Mouse (Mus musculus): ENCODE results near the gene Gosr1.
"Not testable (repeated sequence)": the region's sequence is repeated elsewhere in the genome, so short reads cannot be mapped to it uniquely, and the experiment has no call there.

Gene Gosr1

DNA sequence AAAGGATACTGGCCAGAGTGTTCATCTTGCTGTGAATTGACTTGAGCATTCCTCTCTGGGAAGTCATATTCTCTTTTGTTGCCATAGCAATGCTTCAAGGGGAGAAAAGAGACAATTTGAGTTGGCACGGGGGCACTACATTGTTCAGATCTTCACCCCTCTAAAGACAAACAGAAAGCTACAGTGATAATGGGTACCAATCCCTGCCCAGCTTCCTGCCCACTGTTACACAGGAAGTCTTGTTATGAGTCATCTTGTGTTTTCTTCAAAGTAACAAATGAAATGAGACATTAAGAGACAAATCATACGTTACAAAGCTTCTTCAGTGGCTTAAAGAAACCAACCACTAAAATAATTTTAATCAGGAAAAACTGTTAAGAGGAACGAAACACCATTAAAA, 28.8 kb downstream of the Gosr1 start:
- DNase-seq: no peak

DNA sequence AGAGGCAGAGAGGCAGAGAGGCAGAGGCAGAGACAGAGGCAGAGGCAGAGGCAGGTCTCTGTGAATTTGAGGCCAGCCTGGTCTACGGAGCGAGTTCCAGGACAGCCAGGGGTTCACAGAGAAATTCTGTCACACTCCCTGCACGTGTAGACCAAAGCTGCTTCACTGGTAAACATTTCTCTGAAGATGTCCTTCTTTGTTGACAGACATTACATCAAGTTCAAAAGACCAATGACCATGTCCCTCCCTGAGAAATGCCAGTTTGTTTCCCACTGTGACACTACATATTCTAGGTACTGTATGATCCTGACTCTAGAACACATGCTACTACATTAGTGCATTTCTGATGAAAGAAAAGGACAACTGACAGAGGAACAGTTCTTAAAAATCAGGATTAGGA, 32.7 kb downstream of the Gosr1 start:
- DNase-seq: no peak

DNA sequence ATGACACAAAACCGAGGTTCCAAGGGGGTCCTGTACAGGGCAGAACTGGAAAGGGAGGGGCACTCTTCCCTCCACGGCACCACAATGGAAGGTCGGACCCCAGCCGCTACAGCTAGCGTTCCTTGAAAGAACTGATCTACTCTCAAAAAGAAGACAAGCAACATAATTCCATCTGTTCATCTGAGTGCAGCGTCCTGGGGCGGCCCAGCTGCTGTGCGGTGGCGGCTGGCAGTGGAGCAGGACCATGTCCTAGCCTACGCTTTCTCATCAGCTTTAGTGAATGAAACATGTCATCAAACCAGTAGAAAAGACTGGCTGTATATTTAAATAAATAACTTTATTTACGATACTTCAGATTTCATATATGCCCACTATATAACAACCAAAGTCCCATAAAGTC, 35.3 kb downstream of the Gosr1 start:
- no peak for DNase-seq

DNA sequence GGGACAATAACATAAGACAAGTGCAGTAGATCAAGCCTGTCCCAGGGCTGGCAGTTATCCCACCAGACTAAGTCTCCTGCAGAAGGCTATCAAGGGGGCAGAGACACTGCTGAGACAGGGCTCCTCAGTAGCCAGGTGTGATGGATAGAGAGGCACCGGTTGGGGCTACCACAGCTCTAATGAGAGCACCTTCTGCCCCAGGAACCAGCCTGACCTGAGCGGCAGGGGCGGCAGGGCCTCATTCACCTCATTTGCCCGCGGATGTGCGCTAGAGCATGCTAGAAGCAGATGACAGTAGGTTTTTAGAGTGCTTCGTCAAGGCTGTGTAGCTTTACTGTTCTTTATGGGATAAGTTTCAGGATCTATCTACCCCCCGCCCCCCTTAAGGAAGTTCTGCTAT, 39.5 kb downstream of the Gosr1 start:
- no peak for DNase-seq

DNA sequence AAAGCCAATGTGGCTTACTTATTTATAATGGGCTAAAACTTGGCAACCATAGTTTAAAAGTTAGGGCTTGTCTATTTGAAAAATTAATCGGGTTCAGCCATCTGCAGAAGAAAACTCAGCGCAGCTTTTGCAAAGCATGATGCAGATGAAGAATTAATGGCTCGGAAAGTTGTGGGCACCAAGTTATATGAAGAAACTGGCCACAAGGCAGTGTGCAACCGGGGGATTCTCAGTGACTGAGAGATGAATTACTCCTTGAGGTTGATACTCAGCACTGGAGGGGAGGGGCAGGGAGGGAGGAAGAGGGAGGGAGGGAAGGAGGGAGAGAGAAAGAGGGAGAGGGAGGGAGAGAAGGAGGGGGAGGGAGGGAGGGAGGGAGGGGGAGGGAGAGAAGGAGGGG, 46.4 kb downstream of the Gosr1 start:
- DNase-seq: no peak

DNA sequence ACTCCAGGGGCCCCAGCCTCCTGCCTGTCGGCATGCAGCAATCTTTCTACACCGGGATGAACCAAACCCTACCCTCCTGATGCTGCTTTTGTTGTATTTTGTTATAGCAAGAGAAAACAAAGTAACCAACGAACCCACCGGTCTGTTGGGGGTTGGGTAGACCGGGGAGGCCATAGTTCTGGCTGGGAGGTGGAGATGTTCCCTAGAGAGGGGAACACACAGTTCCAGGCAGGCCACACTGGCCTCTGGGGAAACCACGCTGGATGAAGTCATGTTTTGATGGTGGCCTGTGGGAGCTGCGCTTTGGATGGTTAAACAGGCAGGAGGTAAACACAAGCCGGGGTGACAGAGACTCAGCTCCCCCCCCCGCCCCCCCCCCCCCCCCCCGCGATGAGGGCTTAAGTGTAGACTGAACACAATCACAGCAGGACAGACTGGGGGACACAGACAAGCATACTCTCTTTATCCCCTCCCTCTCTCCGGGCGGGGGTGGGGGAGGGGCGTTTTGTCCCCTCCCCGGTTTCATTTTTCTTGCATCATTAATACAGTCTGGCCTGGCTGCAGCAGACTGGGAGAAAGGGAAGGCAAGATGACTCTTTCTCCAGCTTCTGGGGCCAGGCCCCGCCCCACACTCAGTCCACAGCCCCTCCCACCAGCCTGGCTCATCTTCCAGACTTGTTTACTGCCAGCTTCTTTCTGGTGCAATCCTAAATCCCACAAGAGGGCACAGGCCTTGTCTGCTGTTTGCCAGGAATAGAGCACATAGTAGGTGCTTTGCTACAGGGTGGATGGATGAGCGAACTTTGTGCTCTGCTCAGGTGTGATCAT, 53.5 kb downstream of the Gosr1 start:
- no peak for DNase-seq

DNA sequence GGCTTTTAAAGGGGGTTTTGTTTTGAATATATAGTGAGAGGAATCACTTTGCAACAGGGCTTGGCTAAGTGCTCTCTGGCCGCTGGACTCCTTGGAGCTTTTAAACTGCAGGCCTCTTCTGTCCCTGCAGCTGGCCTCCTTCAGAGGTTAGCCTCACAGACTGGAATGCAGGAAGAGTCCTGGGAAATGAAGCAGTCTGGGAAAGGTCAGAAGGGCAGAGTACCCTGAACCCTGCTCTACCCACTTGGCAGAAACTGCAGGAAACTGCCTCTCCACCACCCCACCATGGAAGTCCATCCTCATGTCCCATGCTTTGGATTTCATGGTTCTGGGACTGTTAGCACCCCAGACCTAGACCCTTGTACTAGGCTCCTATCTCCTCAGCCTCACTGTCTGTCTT, 54.5 kb downstream of the Gosr1 start:
- no peak for DNase-seq

DNA sequence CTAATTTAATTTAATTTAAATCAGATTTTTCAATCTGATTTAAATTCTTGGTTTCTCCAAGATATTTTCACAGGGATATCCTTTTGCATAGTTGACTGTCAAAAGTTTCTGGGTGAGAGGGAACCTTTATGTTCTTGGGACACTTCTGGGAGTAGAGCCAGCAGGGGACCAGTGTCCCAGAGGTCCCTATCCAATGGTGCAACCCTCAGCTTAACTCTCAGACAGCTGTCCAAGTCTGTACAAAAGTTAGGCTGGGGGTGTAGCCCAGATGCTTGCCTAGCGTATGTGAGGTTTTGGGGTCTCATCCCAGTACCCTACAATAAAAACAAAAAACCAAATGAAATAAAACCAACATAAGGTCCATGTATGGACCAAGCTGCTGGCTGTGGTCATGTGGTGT, 55.3 kb downstream of the Gosr1 start:
- no peak for DNase-seq

DNA sequence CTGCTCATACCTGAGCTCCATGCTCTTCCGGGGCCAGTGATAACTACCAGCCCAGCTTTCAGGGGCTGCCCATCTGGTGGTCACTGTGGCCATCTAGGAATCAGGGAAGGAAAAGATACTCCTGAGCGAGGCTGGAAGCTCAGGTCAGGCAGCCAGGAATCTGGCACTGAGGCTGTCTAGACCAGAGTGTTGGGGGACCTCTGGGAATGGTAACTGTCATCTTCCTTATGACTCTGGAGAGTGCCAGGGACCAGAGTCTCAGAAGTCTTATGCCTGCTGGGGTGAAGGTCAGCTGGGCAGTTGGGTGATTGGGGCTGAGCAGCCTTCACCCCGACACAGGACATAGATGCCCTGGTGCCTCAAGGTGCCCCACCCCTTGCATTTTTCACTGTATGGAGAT, 55.7 kb downstream of the Gosr1 start:
- no peak for DNase-seq

DNA sequence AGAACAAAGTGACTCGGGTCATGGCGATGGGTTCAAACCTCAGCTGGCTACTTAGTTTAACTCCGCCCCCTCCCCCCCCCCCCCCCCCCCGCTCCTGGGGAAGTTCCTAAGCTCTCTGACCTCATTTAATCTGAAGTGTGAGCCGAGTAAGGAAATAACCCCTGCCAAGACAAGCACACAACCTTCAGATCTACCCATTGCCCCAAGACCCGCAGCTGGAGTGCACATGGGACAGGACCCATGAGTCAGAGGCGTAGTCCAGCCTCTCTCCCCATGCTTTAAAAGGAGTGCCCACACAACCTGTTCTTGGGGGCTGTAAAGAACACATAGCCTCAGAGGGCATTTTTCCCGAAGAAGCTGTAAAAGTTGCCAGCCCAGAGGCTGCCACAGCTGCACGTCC, 63.8 kb downstream of the Gosr1 start:
- no peak for DNase-seq

DNA sequence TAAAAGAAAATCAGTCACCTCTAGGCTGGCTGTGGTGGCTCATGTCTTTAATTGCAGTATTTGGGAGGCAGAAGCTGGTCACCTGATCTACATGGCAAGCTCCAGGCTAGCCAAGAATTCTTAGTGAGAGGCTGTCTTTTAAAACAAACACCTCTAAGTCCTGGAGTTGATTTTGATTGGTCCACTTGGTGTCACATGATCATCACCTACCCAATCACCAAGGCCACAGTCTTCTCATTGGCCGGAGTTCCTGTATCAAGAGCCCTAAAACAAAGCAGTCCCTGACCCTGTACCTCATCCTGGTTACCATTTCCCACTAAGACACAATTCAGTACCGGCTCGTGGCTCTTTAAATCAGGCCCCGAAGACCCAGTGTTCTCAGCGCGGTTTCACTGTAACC, 67.6 kb downstream of the Gosr1 start:
- no peak for DNase-seq

DNA sequence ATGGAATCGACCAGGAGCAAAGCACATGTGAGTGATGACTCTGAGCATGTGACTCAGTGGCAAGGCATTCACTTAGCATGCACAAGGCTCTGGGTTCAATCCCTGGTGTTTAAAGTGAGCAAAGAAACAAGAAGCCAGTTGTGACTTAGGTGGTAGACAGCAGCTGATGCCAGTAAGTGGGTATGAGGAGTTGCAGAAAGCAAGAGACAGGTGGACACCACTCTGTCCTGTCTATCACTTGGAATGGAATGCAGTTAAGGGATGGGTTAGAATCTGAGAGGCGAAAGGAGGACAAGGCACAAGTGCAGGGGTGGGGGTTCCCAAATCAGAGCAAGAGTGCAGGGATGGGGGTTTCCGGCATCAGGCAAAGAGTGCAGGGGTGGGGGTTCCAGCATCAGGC, 71.3 kb downstream of the Gosr1 start:
- DNase-seq: no peak

DNA sequence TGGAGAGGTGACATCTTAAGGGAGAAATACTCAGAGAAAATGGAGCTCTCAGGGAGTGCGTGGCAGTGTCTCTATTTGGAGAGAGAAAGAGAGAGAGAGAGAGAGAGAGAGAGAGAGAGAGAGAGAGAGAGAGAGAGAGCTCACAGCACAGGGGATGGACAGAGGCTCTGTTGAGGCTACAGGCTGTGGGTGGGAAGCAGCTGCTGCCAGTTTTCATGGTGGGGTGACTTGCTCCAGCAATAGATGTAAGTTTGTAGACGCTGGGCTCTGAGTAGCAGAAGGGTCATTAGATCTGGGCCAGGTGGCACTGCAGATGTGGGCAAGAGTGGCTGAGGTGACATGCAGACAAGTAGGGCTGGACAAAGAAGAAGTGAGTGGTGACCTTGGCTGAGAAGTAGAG, 77.8 kb downstream of the Gosr1 start:
- DNase-seq: no peak

DNA sequence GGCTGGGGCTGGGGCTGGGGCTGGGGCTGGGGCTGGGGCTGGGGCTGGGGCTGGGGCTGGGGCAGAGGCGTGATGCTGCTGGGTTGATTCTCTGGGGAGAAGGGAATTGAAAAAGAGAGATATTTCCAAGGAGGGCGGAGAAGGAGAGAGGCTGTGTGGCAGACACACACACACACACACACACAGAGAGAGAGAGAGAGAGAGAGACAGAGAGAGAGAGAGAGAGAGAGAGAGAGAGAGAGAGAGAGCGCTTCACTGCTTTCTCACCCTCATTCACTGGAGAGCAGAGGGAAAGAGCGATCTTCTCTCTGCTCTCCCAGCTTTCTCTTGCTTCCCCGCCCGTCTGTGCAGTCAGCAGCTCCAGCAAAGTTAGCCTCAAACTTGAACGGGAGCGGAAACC, 83.9 kb downstream of the Gosr1 start, which contains the start of gene Trarg1:
TSS of gene Trarg1 (plus strand) at position 301 of the 400 bp plus-strand sequence.
- DNase-seq: not testable (repeated sequence)

All from thymus, postnatal 4 days (tissue).